Mouse (Mus musculus): ENCODE measurements at regions not wholly inside any gene's neighbourhood (a gene's known extent, or its start where the extent isn't known, plus 50 kb on each side); places are given as distances from the start of the nearest gene placed in this dataset.

GRCm38 (mm10) chr2:159853891-159854665, 479.9 kb downstream of the Gm826 start:
- TF ChIP-seq EP300 (IDR thresholded peaks at IDR 0.05; ENCODE audit: insufficient read depth, low read depth, low read length) (no peak), CTCF (IDR thresholded peaks at IDR 0.05) (no peak), POLR2A (IDR thresholded peaks at IDR 0.05; ENCODE audit: insufficient read depth, low read depth, low read length) (no peak)

All from heart, adult 2 months (tissue).